Mouse (Mus musculus) kidney, postnatal 0 days (tissue): Measurements from ENCODE around the gene Gramd2. TPM values are rescaled to one million over a fixed set of nuclear protein-coding genes. Genes with fewer than 3 reads are reported as not detected.

ENCODE experiments used
- ATAC-seq: fragments of 200-750 bp; cut with Nextera tagmentation; replicated peaks from 2 replicates; pipeline ENCODE4 v1.8.0; 2017; ENCODE audit warnings: low read depth, moderate number of reproducible peaks, moderate TSS enrichment, moderate library complexity; ENCODE audit not compliant: low FRiP score
- DNase-seq: peaks from one replicate; pipeline ENCODE4 v3.0.0-alpha.2; 2016; ENCODE audit warnings: low spot score
- H3K27ac ChIP-seq: fragments of 300-500 bp; sonication (generic); 2 replicates; pipeline ENCODE4 v1.5.1; 2014; ENCODE audit warnings: mild to moderate bottlenecking
- H3K27me3 ChIP-seq: fragments of 300-500 bp; sonication (generic); 2 replicates; pipeline ENCODE4 v1.6.1; 2014; ENCODE audit warnings: low read length, mixed read lengths; ENCODE audit not compliant: insufficient read depth
- H3K36me3 ChIP-seq: fragments of 300-500 bp; sonication (generic); 2 replicates; pipeline ENCODE4 v1.6.1; 2014; ENCODE audit warnings: low read length, mixed read lengths; ENCODE audit not compliant: insufficient read depth
- H3K4me1 ChIP-seq: fragments of 300-500 bp; sonication (generic); replicated peaks from 2 replicates; pipeline ENCODE4 v1.6.1; 2014; ENCODE audit warnings: antibody characterized with exemption, low read length, mixed read lengths; ENCODE audit not compliant: insufficient read depth
- H3K4me2 ChIP-seq: fragments of 300-500 bp; sonication (generic); 2 replicates; pipeline ENCODE4 v1.6.1; 2014; ENCODE audit warnings: mild to moderate bottlenecking, low read length, moderate library complexity, mixed read lengths
- H3K4me3 ChIP-seq: fragments of 300-500 bp; sonication (generic); replicated peaks from 2 replicates; pipeline ENCODE4 v1.5.1; 2014; ENCODE audit warnings: low read depth, low read length
- H3K9ac ChIP-seq: fragments of 300-500 bp; sonication (generic); 2 replicates; pipeline ENCODE4 v1.6.1; 2014; ENCODE audit warnings: low read depth, low read length
- H3K9me3 ChIP-seq: fragments of 300-500 bp; sonication (generic); replicated peaks from 2 replicates; pipeline ENCODE4 v1.6.1; 2016; ENCODE audit warnings: low read length, inconsistent platforms, mixed read lengths
- CTCF ChIP-seq: IDR thresholded peaks from 2 replicates; pipeline ENCODE4 v1.5.1; 2016; ENCODE audit warnings: antibody characterized with exemption, low read depth, mild to moderate bottlenecking, moderate library complexity
- WGBS: fragments of 180-500 bp; shearing (Covaris S2); extraction: QIAGEN DNeasy Blood & Tissue Kit; methylation state at CpG from one replicate; pipeline ENCODE4 v1.1.7; 2014; 5-methylcytosine and 5-hydroxymethylcytosine counted together
- polyA plus RNA-seq: library from polyadenylated mRNA; unstranded; fragments of >200 nt; fragmentation: Nextera tagmentation; extraction: Ambion mirVana; gene quantifications from 2 replicates; pipeline ENCODE4 v1.2.1, GENCODE M21; 2015

Gramd2 gene
- polyA plus RNA-seq, 1 experiment from 2014 or later = 1.4 TPM

DNA sequence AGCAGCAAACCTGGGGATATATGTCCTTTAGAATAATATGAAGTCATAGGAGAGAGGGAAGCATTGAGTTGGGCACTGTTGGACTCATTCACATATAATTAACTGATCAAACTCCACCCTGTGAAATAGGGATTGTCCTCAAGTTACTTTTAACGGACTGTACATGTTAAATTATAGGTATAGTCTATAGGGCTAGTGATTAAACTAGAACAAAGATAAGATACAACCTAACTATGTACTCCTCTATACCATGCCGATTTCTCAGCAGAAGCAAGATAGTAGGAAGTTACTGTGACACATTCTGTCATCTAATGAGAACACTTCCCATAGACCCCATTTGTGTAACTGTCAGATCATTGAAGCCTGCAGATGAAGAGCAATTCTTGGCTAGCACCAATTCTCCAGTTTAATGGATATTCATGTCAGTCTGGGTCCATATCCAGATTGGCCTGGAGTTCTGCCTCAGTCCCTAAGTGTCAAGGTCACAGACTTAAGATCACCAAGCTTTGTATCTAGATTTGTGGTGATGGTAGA, 25.4 kb upstream of the Gramd2 start:
- Histone ChIP-seq H3K4me3 (no peak overlapping the region), H3K9me3 (no peaks in the 10 kb centered on the region), H3K4me2 (no peak overlapping the region), H3K36me3 (peaks cover 8% of the 10 kb centered on the region; the same call in 1 of the 2 replicates), H3K27me3 (no peaks in the 10 kb centered on the region), H3K4me1 (peaks cover 16% of the 10 kb centered on the region), H3K27ac (no peak overlapping the region), H3K9ac (no peak overlapping the region)
- WGBS = 93% methylated on average over 2 of the region's 2 CpGs
- TF ChIP-seq CTCF = no peak
- no peak for DNase-seq
- no peak for ATAC-seq

DNA sequence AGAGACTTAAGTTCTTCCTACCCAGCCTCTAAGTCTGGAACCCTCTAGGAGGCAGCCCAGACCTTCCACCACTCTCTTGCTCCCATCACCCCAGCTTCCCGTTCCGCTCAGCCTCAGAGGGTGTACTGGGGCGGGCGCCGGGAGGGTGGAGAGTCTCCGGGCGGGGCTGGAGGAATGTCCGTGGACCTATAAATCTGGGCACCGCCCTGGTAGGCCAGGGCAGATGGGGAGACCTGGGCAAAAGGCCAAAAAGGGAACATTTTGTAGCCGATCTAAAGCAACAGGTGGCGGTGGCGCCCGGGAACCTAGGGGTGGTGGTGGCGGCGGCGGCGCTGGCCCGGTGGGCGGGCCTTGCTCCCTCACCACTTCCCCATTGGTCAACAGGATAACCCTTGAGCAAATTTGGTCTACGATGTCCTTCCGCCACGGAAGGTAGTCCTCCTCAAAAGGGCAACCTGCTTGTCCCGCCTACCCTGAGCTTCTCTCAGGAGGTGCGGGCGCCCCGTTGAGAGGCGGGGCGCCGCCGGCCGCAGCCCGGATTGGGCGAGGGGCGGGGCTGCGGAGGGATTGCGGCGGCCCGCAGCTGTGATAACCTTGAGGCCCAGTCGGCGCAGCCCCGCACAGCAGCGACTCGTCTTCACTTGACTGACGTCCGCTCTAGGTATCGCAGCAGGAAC, 23.8 kb upstream of the Gramd2 start, which contains the start of gene Pkm:
TSS of gene Pkm (plus strand) at position 411 of the 677 bp plus-strand sequence.
- no peaks in the 10 kb centered on the region for H3K27me3 ChIP-seq
- 0 out of 2 replicates have a peak, but pooled peaks cover under 1% of the 10 kb centered on the region for H3K36me3 ChIP-seq
- H3K9me3 ChIP-seq = no peaks in the 10 kb centered on the region
- peak within 1 kb of the TSS; percentile 70 for H3K4me2 ChIP-seq
- ATAC-seq = peak; percentile 91
- H3K27ac ChIP-seq = peak within 1 kb of the TSS; percentile 94
- TF ChIP-seq CTCF = peak; percentile 36; the same call in 1 of the 2 replicates
- peak within 1 kb of the TSS; percentile 76 for H3K4me3 ChIP-seq
- peaks cover 29% of the 10 kb centered on the region for H3K4me1 ChIP-seq
- peak within 1 kb of the TSS; percentile 74 for H3K9ac ChIP-seq
- WGBS = 2% methylated on average over 41 of the region's 46 CpGs
- DNase-seq = peak; percentile 97

DNA sequence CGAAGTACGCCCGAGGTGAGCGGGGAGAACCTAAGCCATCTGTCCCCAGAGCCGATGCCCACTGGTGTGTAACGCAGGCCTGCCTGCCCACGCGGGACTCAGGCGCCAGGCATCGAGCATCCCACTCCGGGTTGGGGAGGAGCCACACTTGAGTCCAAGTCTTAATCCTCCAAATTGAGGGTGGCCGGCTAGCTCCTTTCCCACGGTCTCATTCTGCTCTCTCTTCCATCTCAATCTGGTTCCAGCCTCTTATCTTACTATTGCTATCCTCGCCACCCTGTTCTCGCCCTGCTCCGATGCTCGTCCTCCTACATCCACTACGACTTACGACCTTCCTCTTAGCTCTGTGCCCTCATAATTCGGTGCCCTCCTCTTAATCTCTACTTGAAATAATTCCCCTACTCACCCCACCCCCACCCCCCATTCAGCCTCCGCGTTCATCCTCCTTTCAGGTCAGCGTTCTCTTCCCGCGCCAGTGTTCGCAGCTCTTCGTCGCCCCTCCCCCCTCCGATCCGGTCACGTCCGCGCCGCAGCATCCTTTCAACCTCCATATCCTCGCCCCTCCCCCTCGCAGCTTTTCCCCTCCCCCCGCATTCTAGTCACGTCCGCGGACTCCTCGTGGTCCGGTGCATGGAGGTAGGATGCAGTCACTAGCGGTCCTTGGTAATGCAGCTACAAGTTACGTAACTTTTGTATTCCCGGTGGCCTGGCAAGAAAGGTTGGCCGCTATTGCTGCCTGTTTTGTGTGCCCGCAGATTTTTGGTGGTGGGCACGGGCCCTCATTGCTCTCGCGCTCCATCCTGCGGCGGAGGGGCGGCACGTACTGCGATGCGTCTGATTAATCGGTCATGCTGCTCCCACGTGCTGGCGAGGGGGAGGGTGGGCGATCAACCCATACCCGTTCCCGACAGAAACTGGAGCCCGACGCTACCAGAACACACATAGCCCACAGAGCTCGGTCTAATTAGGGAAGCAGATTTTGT, 23.0 kb upstream of the Gramd2 start:
- H3K36me3 ChIP-seq = 0 out of 2 replicates have a peak, but pooled peaks cover 4% of the 10 kb centered on the region
- peaks cover 38% of the 10 kb centered on the region for H3K4me1 ChIP-seq
- peak; percentile 58 for TF ChIP-seq CTCF
- WGBS = under 1% methylated on average over 65 of the region's 65 CpGs
- peak overlapping the region; percentile 76 for H3K4me3 ChIP-seq
- ATAC-seq = peak; percentile 22
- H3K9me3 ChIP-seq = no peaks in the 10 kb centered on the region
- peak overlapping the region; percentile 94 for H3K27ac ChIP-seq
- H3K4me2 ChIP-seq = peak overlapping the region; percentile 70
- DNase-seq = peak; percentile 82
- no peaks in the 10 kb centered on the region for H3K27me3 ChIP-seq
- H3K9ac ChIP-seq = peak overlapping the region; percentile 74

DNA sequence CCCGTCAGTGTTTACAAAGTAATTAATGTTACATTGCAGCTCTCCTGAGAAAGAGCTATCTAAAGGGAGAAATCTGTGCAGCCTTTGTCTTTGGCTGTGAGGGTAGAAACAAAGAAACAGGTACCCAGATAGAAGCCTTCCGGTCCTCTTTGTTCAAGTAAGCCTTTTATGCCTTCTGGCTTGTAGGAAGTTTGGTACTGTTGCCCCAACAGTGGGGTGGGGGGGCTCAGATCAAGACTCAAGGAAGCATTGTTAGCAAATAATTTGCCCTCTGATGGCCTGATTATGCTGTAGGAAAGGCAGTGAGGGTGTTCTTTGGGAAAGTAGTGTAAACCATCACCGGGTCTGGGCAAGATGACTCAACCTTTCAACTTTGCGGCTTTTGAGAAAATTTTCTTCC, 21.8 kb upstream of the Gramd2 start:
- Histone ChIP-seq H3K4me1 (peaks cover 38% of the 10 kb centered on the region), H3K4me3 (peak overlapping the region; percentile 76), H3K9me3 (no peaks in the 10 kb centered on the region), H3K27me3 (no peaks in the 10 kb centered on the region), H3K36me3 (0 out of 2 replicates have a peak, but pooled peaks cover 7% of the 10 kb centered on the region), H3K4me2 (peak overlapping the region; percentile 70), H3K27ac (peak overlapping the region; percentile 44; the same call in 1 of the 2 replicates), H3K9ac (peak overlapping the region; percentile 74)
- no peak for ATAC-seq
- WGBS = 5% methylated on average over 4 of the region's 4 CpGs
- no peak for TF ChIP-seq CTCF
- DNase-seq = no peak

GRCm38 (mm10) chr9:59659036-59660026, 20.6 kb upstream of the Gramd2 start:
- 0 out of 2 replicates have a peak, but pooled peaks cover 8% of the 10 kb centered on the region for H3K36me3 ChIP-seq
- no peaks in the 10 kb centered on the region for H3K27me3 ChIP-seq
- no peak overlapping the region for H3K4me3 ChIP-seq
- H3K9me3 ChIP-seq = no peaks in the 10 kb centered on the region
- H3K4me2 ChIP-seq = peak overlapping the region; percentile 70
- peak; percentile 77 for TF ChIP-seq CTCF
- no peak overlapping the region for H3K9ac ChIP-seq
- peak; percentile 46; the same call in 1 of the 2 replicates for ATAC-seq
- DNase-seq = peak; percentile 89
- WGBS = 24% methylated on average over 14 of the region's 14 CpGs
- peak overlapping the region; percentile 54; the same call in 1 of the 2 replicates for H3K27ac ChIP-seq
- peaks cover 43% of the 10 kb centered on the region for H3K4me1 ChIP-seq
